Mouse (Mus musculus): ENCODE measurements around the gene Ccdc173.

Ccdc173 gene

GRCm38 (mm10) chr2:69788974-69789373, 401 bp downstream of the Ccdc173 start:
- no peak for DNase-seq (ENCODE audit: low read depth)

- no peak for DNase-seq (ENCODE audit: low read depth)
Observed at GRCm38 (mm10) chr2:69778836-69779177, 10.6 kb downstream of the Ccdc173 start.

- DNase-seq (ENCODE audit: low read depth) = no peak
Observed at GRCm38 (mm10) chr2:69777985-69778835, 11.2 kb downstream of the Ccdc173 start.

GRCm38 (mm10) chr2:69773331-69773730, 16.0 kb downstream of the Ccdc173 start:
- no peak for DNase-seq (ENCODE audit: low read depth)

- no peak for DNase-seq (ENCODE audit: low read depth)
Observed at GRCm38 (mm10) chr2:69764716-69765115, 24.7 kb downstream of the Ccdc173 start.

- no peak for DNase-seq (ENCODE audit: low read depth)
Observed at GRCm38 (mm10) chr2:69763340-69763739, 26.0 kb downstream of the Ccdc173 start.

- DNase-seq (ENCODE audit: low read depth) = no peak
Observed at GRCm38 (mm10) chr2:69760980-69761379, 28.4 kb downstream of the Ccdc173 start.

GRCm38 (mm10) chr2:69745091-69745490, 44.3 kb downstream of the Ccdc173 start:
- DNase-seq (ENCODE audit: low read depth) = no peak

GRCm38 (mm10) chr2:69723519-69723825, 65.9 kb downstream of the Ccdc173 start:
- DNase-seq (ENCODE audit: low read depth) = no peak

GRCm38 (mm10) chr2:69722650-69723518, 66.5 kb downstream of the Ccdc173 start:
- DNase-seq (ENCODE audit: low read depth) = peak; percentile 88

GRCm38 (mm10) chr2:69722273-69722649, 67.1 kb downstream of the Ccdc173 start, which contains the start of gene Ppig:
Gene Ppig (plus strand): TSS chr2:69722545.
- no peak for DNase-seq (ENCODE audit: low read depth)

- no peak for DNase-seq (ENCODE audit: low read depth)
Observed at GRCm38 (mm10) chr2:69719121-69719520, 70.3 kb downstream of the Ccdc173 start.

- no peak for DNase-seq (ENCODE audit: low read depth)
Observed at GRCm38 (mm10) chr2:69716483-69716882, 72.9 kb downstream of the Ccdc173 start.

- DNase-seq (ENCODE audit: low read depth) = no peak
Observed at GRCm38 (mm10) chr2:69714126-69714525, 75.2 kb downstream of the Ccdc173 start.

- DNase-seq (ENCODE audit: low read depth) = no peak
Observed at GRCm38 (mm10) chr2:69713626-69714014, 75.8 kb downstream of the Ccdc173 start.

GRCm38 (mm10) chr2:69712981-69713625, 76.3 kb downstream of the Ccdc173 start, which contains the start of gene Fastkd1:
Gene Fastkd1 (minus strand): TSS chr2:69713516.
- DNase-seq (ENCODE audit: low read depth) = peak; percentile 88

- no peak for DNase-seq (ENCODE audit: low read depth)
Observed at GRCm38 (mm10) chr2:69712171-69712570, 77.2 kb downstream of the Ccdc173 start.

Data from c-Kit-positive CD71-positive TER-119-negative erythroid progenitor cells, embryonic 14.5 days (primary cell).